Mouse (Mus musculus): ENCODE measurements around the gene Sytl5. TPM values are rescaled to one million over a fixed set of nuclear protein-coding genes. Genes with fewer than 3 reads are reported as not detected.

Gene Sytl5
- polyA plus RNA-seq, 1 experiment: 0.11 TPM

DNA sequence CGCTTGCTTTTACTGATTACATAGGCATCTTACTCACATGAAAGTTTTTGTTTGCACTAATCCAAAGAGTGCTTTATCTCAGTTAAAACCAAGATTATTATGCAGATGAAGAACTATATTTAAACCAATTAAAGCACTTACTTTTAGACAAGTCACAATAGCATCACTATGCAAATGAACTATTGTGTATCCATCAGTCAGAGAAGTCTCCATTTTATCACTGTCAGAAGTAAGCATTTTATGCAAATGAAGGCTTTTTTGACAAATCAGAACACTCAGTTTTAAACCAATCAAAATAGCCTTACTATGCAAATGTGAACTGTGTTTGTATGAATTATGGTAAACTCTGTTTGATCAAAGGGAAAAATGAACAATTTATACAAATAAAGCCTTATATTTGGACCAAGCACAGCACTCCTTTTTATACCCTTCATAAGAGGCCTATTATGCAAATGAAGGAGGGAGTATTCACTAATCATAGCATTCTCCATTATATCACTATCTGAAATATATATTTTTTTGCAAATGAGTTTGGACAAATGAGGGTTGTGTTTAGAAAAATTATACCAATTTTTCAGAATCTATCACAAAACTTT lies 122.4 kb downstream of the Sytl5 start:
- Histone ChIP-seq H3K4me1 (ENCODE audit: control insufficient read depth, insufficient read depth, low read length) (no peaks in the 10 kb centered on the region), H3K4me3 (replicated peaks; ENCODE audit: extremely low read depth, low read depth, low read length) (no peak overlapping the region)
- DNase-seq: no peak
- TF ChIP-seq POLR2A (IDR thresholded peaks at IDR 0.05; ENCODE audit: borderline replicate concordance, extremely low read depth, low read depth, low read length) (no peak), CTCF (IDR thresholded peaks at IDR 0.05; ENCODE audit: insufficient read depth, low read length) (no peak)
- WGBS: 84% methylated on average over 1 of the region's 1 CpGs

DNA sequence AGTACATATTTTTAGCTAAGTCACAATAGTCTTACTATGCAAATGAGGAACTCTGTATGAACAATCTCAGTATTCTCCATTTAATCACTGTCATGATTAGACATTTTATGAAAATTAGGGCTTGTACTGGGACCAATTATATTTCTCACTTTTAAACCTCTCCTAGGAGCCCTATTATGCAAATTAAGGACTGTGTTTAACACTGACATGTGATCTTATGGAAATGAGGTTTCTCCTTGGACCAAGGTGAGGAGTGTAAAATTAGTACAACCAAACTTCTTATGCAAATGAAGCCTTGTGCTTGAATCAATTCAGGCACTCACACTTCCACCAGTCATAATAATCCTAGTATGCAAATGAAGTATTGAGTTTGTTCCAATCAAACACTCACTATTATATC lies 124.8 kb downstream of the Sytl5 start:
- TF ChIP-seq POLR2A (IDR thresholded peaks at IDR 0.05; ENCODE audit: borderline replicate concordance, extremely low read depth, low read depth, low read length): no peak
- no peak overlapping the region for H3K4me3 ChIP-seq (replicated peaks; ENCODE audit: extremely low read depth, low read depth, low read length)
- H3K4me1 ChIP-seq (ENCODE audit: control insufficient read depth, insufficient read depth, low read length): no peaks in the 10 kb centered on the region
- no peak for DNase-seq

DNA sequence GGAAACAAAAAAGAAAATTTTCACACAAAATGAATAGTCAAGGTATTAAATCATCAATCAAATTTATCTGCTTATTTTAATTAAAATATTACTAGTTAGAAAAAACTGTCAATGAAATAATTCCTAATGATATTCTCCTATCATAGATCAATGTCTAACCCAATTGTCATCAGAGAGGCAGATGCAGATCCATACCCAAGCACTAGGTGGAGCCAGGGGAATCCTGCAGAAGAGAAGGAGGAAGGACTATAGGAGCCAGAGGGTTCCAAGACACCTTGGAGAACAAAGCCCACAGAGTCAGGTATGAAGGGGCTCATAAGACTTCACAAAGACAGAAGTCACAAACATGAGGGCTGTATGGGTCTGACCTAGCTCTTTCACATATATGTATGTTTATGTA lies 149.2 kb downstream of the Sytl5 start:
- no peak for DNase-seq
- Histone ChIP-seq H3K4me3 (replicated peaks; ENCODE audit: extremely low read depth, low read depth, low read length) (no peak overlapping the region), H3K4me1 (ENCODE audit: control insufficient read depth, insufficient read depth, low read length) (no peaks in the 10 kb centered on the region)
- TF ChIP-seq CTCF (IDR thresholded peaks at IDR 0.05; ENCODE audit: insufficient read depth, low read length) (peak; percentile 27; the same call in 1 of the 2 replicates), POLR2A (IDR thresholded peaks at IDR 0.05; ENCODE audit: borderline replicate concordance, extremely low read depth, low read depth, low read length) (no peak)

Other genes starting within 250 kb of the Sytl5 start
- gene Dynlt3, start 222.6 kb upstream of the Sytl5 start, polyA plus RNA-seq (2012; rRNA removed): 15.1 and 53.7 TPM in 2 replicates
- gene Hypm, start 38.7 kb upstream of the Sytl5 start, polyA plus RNA-seq (2012; rRNA removed): not detected in 2 replicates
- gene H2al3, start 35.9 kb upstream of the Sytl5 start, polyA plus RNA-seq (2012; rRNA removed): not detected in 2 replicates
- 20.7 and 22.2 TPM in 2 replicates for gene Srpx, start 232.1 kb downstream of the Sytl5 start, polyA plus RNA-seq (2012; rRNA removed)

Measured in lung, adult 2 months (tissue).